11 mouse cellular contexts compared by ENCODE assay signal in genomic region chr10:11274431-11274830, GRCm38 (mm10). TPM values are rescaled to one million over a fixed set of nuclear protein-coding genes. Genes with fewer than 3 reads are reported as not detected.
DNase-seq lines count a peak whose midpoint lies in the region.
"Had no signal": no experiment of that assay in that cellular context is flagged by ENCODE, and none has a peak within 500 bp of the region (broad histone marks: within the 10 kb centered on the region; RNA-seq: fewer than 3 reads in every experiment).

No protein-coding gene starts in this region.

- no peaks in the 10 kb centered on the region for H3K9me3 ChIP-seq in heart, embryonic 10.5 days
- H3K9me3 ChIP-seq: embryonic facial prominence, embryonic 12.5 days; intestine, embryonic 15.5 days; neural tube, embryonic 15.5 days had no signal

- H3K27ac ChIP-seq in heart, embryonic 10.5 days = no peak overlapping the region
- H3K27ac ChIP-seq: embryonic facial prominence, embryonic 12.5 days; intestine, embryonic 15.5 days; neural tube, embryonic 15.5 days had no signal

- H3K4me1 ChIP-seq in heart, embryonic 10.5 days = no peaks in the 10 kb centered on the region
- H3K4me1 ChIP-seq: embryonic facial prominence, embryonic 12.5 days; intestine, embryonic 15.5 days had no signal

- no peaks in the 10 kb centered on the region for H3K36me3 ChIP-seq in heart, embryonic 10.5 days
- H3K36me3 ChIP-seq: embryonic facial prominence, embryonic 12.5 days; intestine, embryonic 15.5 days; neural tube, embryonic 15.5 days had no signal

- intact Hi-C loops in left cerebral cortex, postnatal 4 days (cut with DNase I) = no loop called here

- H3K4me3 ChIP-seq in heart, embryonic 10.5 days = no peak overlapping the region
- H3K4me3 ChIP-seq: embryonic facial prominence, embryonic 12.5 days; intestine, embryonic 15.5 days; neural tube, embryonic 15.5 days had no signal

- WGBS in heart, embryonic 10.5 days = 87% methylated on average over 1 of the region's 1 CpGs

- DNase-seq in heart, adult 8-10 months (ENCODE audit: low spot score) = peak; percentile 27
- DNase-seq in heart, embryonic 10.5 days (ENCODE audit: low spot score) = no peak
- peak; percentile 58 for DNase-seq in adrenal gland, postnatal 14 days
- peak; percentile 79 for DNase-seq in gastrocnemius, adult 18-20 months (ENCODE audit: low spot score)
- peak; percentile 58 for DNase-seq in kidney, postnatal 14 days
- DNase-seq in testis, postnatal 10 days (ENCODE audit: low spot score) = no peak
- DNase-seq in embryo, embryonic 11 days = no peak
- DNase-seq in left cerebral cortex, postnatal 4 days = no peak

- H3K27me3 ChIP-seq in heart, embryonic 10.5 days (ENCODE audit: insufficient read depth, poor library complexity, severe bottlenecking) = no peaks in the 10 kb centered on the region
- H3K27me3 ChIP-seq: embryonic facial prominence, embryonic 12.5 days; intestine, embryonic 15.5 days; neural tube, embryonic 15.5 days had no signal

RNA-seq across cellular contexts. Expression of gene Fbxo30, which starts 6.7 kb away (rescaled TPM):
- total RNA-seq in heart, adult 8-10 months (2022) = 10 to 100 TPM; 21.6 to 28.6 (median 24.9) TPM
- 43.1 and 43.7 TPM in 2 replicates for polyA plus RNA-seq in heart, embryonic 10.5 days (2016; fragmentation: Nextera tagmentation; extraction: Ambion mirVana)
- total RNA-seq in adrenal gland, postnatal 14 days (2021) = 22.3 TPM in 2 replicates
- total RNA-seq in gastrocnemius, adult 18-20 months (2021) = 10 to 100 TPM; 13.4 to 18.0 TPM
- 10 to 100 TPM; 19.5 to 21.4 TPM for total RNA-seq in left cerebral cortex, postnatal 4 days (2021)

Comparison
In these comparisons a context has a peak if more than half of its experiments do, and no peak if none do; other contexts are left out.
1. DNase-seq: peak in heart, adult 8-10 months (single experiment), adrenal gland, postnatal 14 days (single experiment), gastrocnemius, adult 18-20 months (single experiment) and kidney, postnatal 14 days (single experiment); none in heart, embryonic 10.5 days (single experiment), testis, postnatal 10 days (single experiment), embryo, embryonic 11 days (single experiment) and left cerebral cortex, postnatal 4 days (single experiment).